Mouse (Mus musculus) midbrain, postnatal 0 days (tissue): Measurements from ENCODE around the gene Usp21. TPM values are rescaled to one million over a fixed set of nuclear protein-coding genes. Genes with fewer than 3 reads are reported as not detected.
"Not testable (repeated sequence)": the region's sequence is repeated elsewhere in the genome, so short reads cannot be mapped to it uniquely, and the experiment has no call there.

Source experiments
- ATAC-seq: fragments of 200-750 bp; cut with Nextera tagmentation; 2 replicates; pipeline ENCODE4 v1.8.0; 2017; ENCODE audit warnings: moderate number of reproducible peaks, mild to moderate bottlenecking, moderate TSS enrichment, moderate library complexity; ENCODE audit not compliant: low FRiP score
- DNase-seq: peaks from one replicate; pipeline ENCODE4 v3.0.0-alpha.2; 2015; ENCODE audit warnings: low spot score
- H3K27ac ChIP-seq: fragments of 300-500 bp; sonication (generic); 2 replicates; pipeline ENCODE4 v1.5.1; 2014; ENCODE audit warnings: low read depth, mild to moderate bottlenecking, low read length, mixed read lengths
- H3K27me3 ChIP-seq: fragments of 300-500 bp; sonication (generic); 2 replicates; pipeline ENCODE4 v1.6.1; 2014; ENCODE audit warnings: low read length, control low read depth, mixed read lengths; ENCODE audit not compliant: insufficient read depth
- H3K36me3 ChIP-seq: fragments of 300-500 bp; sonication (generic); 2 replicates; pipeline ENCODE4 v1.6.1; 2014; ENCODE audit warnings: low read length, control low read depth, mixed read lengths; ENCODE audit not compliant: insufficient read depth
- H3K4me1 ChIP-seq: fragments of 300-500 bp; sonication (generic); 2 replicates; pipeline ENCODE4 v1.6.1; 2014; ENCODE audit warnings: mild to moderate bottlenecking, control low read depth, antibody characterized with exemption, low read length, mixed read lengths; ENCODE audit not compliant: insufficient read depth
- H3K4me2 ChIP-seq: fragments of 300-500 bp; sonication (generic); 2 replicates; pipeline ENCODE4 v1.6.1; 2014; ENCODE audit warnings: low read depth, mild to moderate bottlenecking, low read length, mixed read lengths; ENCODE audit not compliant: poor library complexity, severe bottlenecking
- H3K4me3 ChIP-seq: fragments of 300-500 bp; sonication (generic); 2 replicates; pipeline ENCODE4 v1.5.1; 2014; ENCODE audit warnings: low read depth, mild to moderate bottlenecking, low read length, moderate library complexity
- H3K9ac ChIP-seq: fragments of 300-500 bp; sonication (generic); replicated peaks from 2 replicates; pipeline ENCODE4 v1.6.1; 2014; ENCODE audit warnings: mild to moderate bottlenecking, low read length, moderate library complexity, mixed read lengths; ENCODE audit not compliant: poor library complexity, severe bottlenecking
- H3K9me3 ChIP-seq: fragments of 300-500 bp; sonication (generic); 2 replicates; pipeline ENCODE4 v1.6.1; 2016; ENCODE audit warnings: low read length, control low read depth
- CTCF ChIP-seq: IDR thresholded peaks from 2 replicates; pipeline ENCODE4 v1.5.1; 2016; ENCODE audit warnings: antibody characterized with exemption, mild to moderate bottlenecking
- WGBS: fragments of 180-500 bp; shearing (Covaris S2); extraction: QIAGEN DNeasy Blood & Tissue Kit; methylation state at CpG from one replicate; pipeline ENCODE4 v1.1.7; 2014; 5-methylcytosine and 5-hydroxymethylcytosine counted together
- polyA plus RNA-seq: library from polyadenylated mRNA; unstranded; fragments of >200 nt; fragmentation: Nextera tagmentation; extraction: Ambion mirVana; gene quantifications from 2 replicates; pipeline ENCODE4 v1.2.1, GENCODE M21; 2015
- total RNA-seq: library from RNA; depleted of rRNA; stranded (reverse); fragments of >200 nt; gene quantifications from 2 replicates; pipeline ENCODE4 v1.2.3, GENCODE M21; 2014

Usp21 gene
- total and polyA plus RNA-seq, 2 experiments from 2014 or later: 65.9 to 82.6 TPM

- no peak overlapping the region for H3K4me3 ChIP-seq
- no peak overlapping the region for H3K4me2 ChIP-seq
- H3K36me3 ChIP-seq: no peaks in the 10 kb centered on the region
- no peaks in the 10 kb centered on the region for H3K27me3 ChIP-seq
- H3K4me1 ChIP-seq: peaks cover 9% of the 10 kb centered on the region
- no peak overlapping the region for H3K27ac ChIP-seq
- no peak for DNase-seq
- WGBS: 85% methylated on average over 2 of the region's 2 CpGs
- no peak for ATAC-seq
- no peaks in the 10 kb centered on the region for H3K9me3 ChIP-seq
- H3K9ac ChIP-seq: no peak overlapping the region
- TF ChIP-seq CTCF: no peak
Measured at GRCm38 (mm10) chr1:171325571-171325970, 37.8 kb upstream of the Usp21 start.

DNA sequence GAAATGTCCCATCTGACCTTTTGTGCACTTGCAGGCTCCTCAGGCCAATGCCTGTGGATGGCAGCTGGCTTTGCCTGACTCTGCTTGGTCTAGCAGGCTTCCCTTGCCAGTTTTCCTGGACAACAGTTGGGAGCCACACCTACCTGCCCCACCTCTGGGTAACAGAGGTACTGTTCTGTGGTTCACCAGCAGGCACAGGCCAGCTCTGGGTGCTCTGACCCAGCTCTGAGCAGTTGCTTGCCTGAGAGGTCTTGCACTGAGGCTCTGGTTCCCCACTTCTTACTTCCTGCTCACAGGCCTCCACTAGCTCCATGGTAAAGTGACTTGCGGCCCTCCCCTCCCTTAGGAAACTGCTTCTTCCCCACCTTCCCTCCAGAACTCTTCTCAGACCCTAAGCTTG lies 34.2 kb upstream of the Usp21 start:
- H3K9ac ChIP-seq: no peak overlapping the region
- TF ChIP-seq CTCF: no peak
- no peak overlapping the region for H3K4me3 ChIP-seq
- no peaks in the 10 kb centered on the region for H3K9me3 ChIP-seq
- H3K27ac ChIP-seq: no peak overlapping the region
- peak; percentile 54 for ATAC-seq
- H3K36me3 ChIP-seq: no peaks in the 10 kb centered on the region
- 79% methylated on average over 1 of the region's 1 CpGs for WGBS
- DNase-seq: no peak
- H3K4me2 ChIP-seq: no peak overlapping the region
- no peaks in the 10 kb centered on the region for H3K4me1 ChIP-seq
- no peaks in the 10 kb centered on the region for H3K27me3 ChIP-seq

- TF ChIP-seq CTCF: peak; percentile 74
- H3K27ac ChIP-seq: no peak overlapping the region
- H3K9ac ChIP-seq: no peak overlapping the region
- no peak for ATAC-seq
- no peaks in the 10 kb centered on the region for H3K9me3 ChIP-seq
- no peaks in the 10 kb centered on the region for H3K27me3 ChIP-seq
- H3K4me3 ChIP-seq: no peak overlapping the region
- H3K36me3 ChIP-seq: no peaks in the 10 kb centered on the region
- H3K4me1 ChIP-seq: no peaks in the 10 kb centered on the region
- peak; percentile 56 for DNase-seq
- H3K4me2 ChIP-seq: no peak overlapping the region
Measured at GRCm38 (mm10) chr1:171321415-171321814, 33.6 kb upstream of the Usp21 start.

DNA sequence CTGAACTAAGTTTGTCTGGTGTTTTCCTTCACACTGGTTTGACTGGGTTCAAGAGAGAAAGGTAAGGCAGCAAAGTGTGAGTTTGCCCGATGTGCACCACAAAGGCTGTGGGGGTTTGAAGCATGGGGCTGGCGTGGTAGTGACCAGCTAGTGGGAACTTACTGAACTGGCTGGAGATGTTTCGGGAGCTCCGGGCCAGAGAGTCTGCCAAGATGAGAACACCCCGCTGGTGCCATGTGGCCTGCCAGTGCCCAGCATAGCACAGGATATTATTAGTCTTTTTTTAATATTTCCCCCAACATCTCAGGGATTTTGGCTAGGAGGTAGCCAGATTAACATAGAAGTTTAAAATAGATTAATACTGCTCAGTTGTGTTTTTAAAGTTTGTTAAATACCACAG lies 32.4 kb upstream of the Usp21 start:
- Histone ChIP-seq H3K27me3 (no peaks in the 10 kb centered on the region), H3K27ac (no peak overlapping the region), H3K9ac (no peak overlapping the region), H3K4me3 (no peak overlapping the region), H3K36me3 (no peaks in the 10 kb centered on the region), H3K9me3 (no peaks in the 10 kb centered on the region), H3K4me1 (no peaks in the 10 kb centered on the region), H3K4me2 (no peak overlapping the region)
- TF ChIP-seq CTCF: no peak
- WGBS: 15% methylated on average over 5 of the region's 5 CpGs
- DNase-seq: no peak
- no peak for ATAC-seq

GRCm38 (mm10) chr1:171319748-171320147 lies 32.0 kb upstream of the Usp21 start:
- Histone ChIP-seq H3K27ac (no peak overlapping the region), H3K9ac (no peak overlapping the region), H3K27me3 (no peaks in the 10 kb centered on the region), H3K9me3 (no peaks in the 10 kb centered on the region), H3K4me2 (no peak overlapping the region), H3K4me3 (no peak overlapping the region), H3K36me3 (no peaks in the 10 kb centered on the region), H3K4me1 (no peaks in the 10 kb centered on the region)
- DNase-seq (no peak), ATAC-seq (no peak)
- WGBS: 12% methylated on average over 7 of the region's 7 CpGs
- TF ChIP-seq CTCF: no peak

DNA sequence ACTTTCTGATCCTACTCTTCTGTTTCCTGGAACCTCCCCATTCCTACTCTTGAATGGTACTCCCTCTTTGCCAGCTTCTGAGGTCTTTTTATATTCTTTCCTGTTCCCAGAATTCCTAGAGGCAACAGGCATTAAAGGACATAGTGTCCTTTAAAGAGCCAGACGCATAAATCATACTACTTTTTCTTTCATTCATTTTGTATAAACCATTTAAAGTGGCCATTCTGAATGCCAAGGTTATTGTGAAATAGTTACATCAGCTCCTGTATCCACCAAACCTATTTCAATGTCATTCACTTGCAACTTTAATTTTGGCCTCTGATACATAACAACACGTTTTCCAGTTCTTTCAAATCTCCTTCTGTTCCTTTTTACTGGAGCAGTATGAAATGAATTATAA lies 21.5 kb upstream of the Usp21 start:
- Histone ChIP-seq H3K4me2 (no peak overlapping the region), H3K9ac (no peak overlapping the region), H3K27ac (no peak overlapping the region), H3K4me3 (no peak overlapping the region), H3K27me3 (no peaks in the 10 kb centered on the region), H3K36me3 (no peaks in the 10 kb centered on the region), H3K4me1 (no peaks in the 10 kb centered on the region), H3K9me3 (no peaks in the 10 kb centered on the region)
- no peak for TF ChIP-seq CTCF
- ATAC-seq (no peak), DNase-seq (no peak)
- 63% methylated on average over 2 of the region's 2 CpGs for WGBS

DNA sequence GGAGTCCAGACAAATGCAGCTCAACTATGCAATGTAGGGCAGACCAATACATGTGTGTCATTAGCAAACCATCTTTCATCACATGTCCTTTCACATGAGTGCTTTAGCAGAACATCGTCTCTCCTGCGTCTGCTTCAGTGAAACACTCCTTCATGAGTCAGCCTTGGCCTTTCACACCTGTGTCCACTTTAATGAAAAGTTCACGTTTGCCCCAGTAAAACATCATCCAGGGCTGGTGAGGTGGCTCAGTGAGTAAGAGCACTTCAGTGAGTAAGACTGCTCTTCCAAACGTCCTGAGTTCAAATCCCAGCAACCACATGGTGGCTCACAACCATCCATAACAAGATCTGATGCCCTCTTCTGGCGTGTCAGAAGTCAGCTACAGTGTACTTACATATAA lies 18.4 kb upstream of the Usp21 start:
- WGBS: 66% methylated on average over 5 of the region's 5 CpGs
- H3K9me3 ChIP-seq, ATAC-seq: not testable (repeated sequence)

More for the DNA sequence above, 18.4 kb upstream of the Usp21 start:
- not testable (repeated sequence) for H3K4me1 ChIP-seq, H3K36me3 ChIP-seq, H3K4me2 ChIP-seq, H3K27ac ChIP-seq, H3K27me3 ChIP-seq, H3K9ac ChIP-seq, DNase-seq, H3K4me3 ChIP-seq
